Mouse (Mus musculus) retina, adult 2 months (tissue): ENCODE data around the gene Ube2t.

Source experiments
- DNase-seq: peaks from one replicate; pipeline ENCODE4 v3.0.0-alpha.2; 2012; ENCODE audit warnings: low read depth, low spot score

The Ube2t gene

GRCm38 (mm10) chr1:134962053-134962803, at the start of gene Ube2t:
Ube2t (plus strand) TSS chr1:134962565.
- DNase-seq = peak; percentile 77

GRCm38 (mm10) chr1:134913535-134913934, 48.8 kb upstream of the Ube2t start:
- DNase-seq = no peak

- DNase-seq = no peak
Observed at GRCm38 (mm10) chr1:134915421-134915820, 46.9 kb upstream of the Ube2t start.

GRCm38 (mm10) chr1:134919010-134919409, 43.4 kb upstream of the Ube2t start:
- no peak for DNase-seq

- no peak for DNase-seq
Observed at GRCm38 (mm10) chr1:134932431-134932830, 29.9 kb upstream of the Ube2t start.

- DNase-seq = no peak
Observed at GRCm38 (mm10) chr1:134936335-134936734, 26.0 kb upstream of the Ube2t start.

GRCm38 (mm10) chr1:134938233-134938632, 24.1 kb upstream of the Ube2t start:
- no peak for DNase-seq

GRCm38 (mm10) chr1:134940863-134941262, 21.5 kb upstream of the Ube2t start:
- no peak for DNase-seq

- DNase-seq = no peak
Observed at GRCm38 (mm10) chr1:134942898-134943297, 19.5 kb upstream of the Ube2t start.

GRCm38 (mm10) chr1:134947590-134947989, 14.8 kb upstream of the Ube2t start:
- DNase-seq = no peak

- no peak for DNase-seq
Observed at GRCm38 (mm10) chr1:134949946-134950345, 12.4 kb upstream of the Ube2t start.

GRCm38 (mm10) chr1:134955050-134955636, 7.2 kb upstream of the Ube2t start:
- DNase-seq = no peak

GRCm38 (mm10) chr1:134955637-134956176, 6.7 kb upstream of the Ube2t start, which contains the start of gene Ppp1r12b:
Ppp1r12b (minus strand) TSS chr1:134955942.
- DNase-seq = peak; percentile 92

- DNase-seq = no peak
Observed at GRCm38 (mm10) chr1:134960634-134961033, 1.7 kb upstream of the Ube2t start.

GRCm38 (mm10) chr1:134962821-134963220, 456 bp downstream of the Ube2t start:
- DNase-seq = no peak

GRCm38 (mm10) chr1:134965430-134965829, 3.1 kb downstream of the Ube2t start:
- DNase-seq = no peak

- DNase-seq = no peak
Observed at GRCm38 (mm10) chr1:134972920-134973319, 10.6 kb downstream of the Ube2t start.

GRCm38 (mm10) chr1:134987173-134987961, 25.0 kb downstream of the Ube2t start:
- DNase-seq = peak; percentile 25

GRCm38 (mm10) chr1:134987962-134988341, 25.6 kb downstream of the Ube2t start:
- no peak for DNase-seq

GRCm38 (mm10) chr1:134989372-134989771, 27.0 kb downstream of the Ube2t start:
- peak; percentile 62 for DNase-seq

- DNase-seq = no peak
Observed at GRCm38 (mm10) chr1:134992046-134992645, 29.8 kb downstream of the Ube2t start.

GRCm38 (mm10) chr1:134994739-134995138, 32.4 kb downstream of the Ube2t start:
- DNase-seq = no peak
